Mouse (Mus musculus) layer of hippocampus, postnatal 25 days (tissue): ENCODE data around the gene Vill. TPM values are rescaled to one million over a fixed set of nuclear protein-coding genes. Genes with fewer than 3 reads are reported as not detected.

ENCODE experiments used
- DNase-seq, 2 experiments: peaks; one replicate each; pipeline ENCODE4 v3.0.0; 2022; ENCODE audit warnings: mixed read lengths in 2 of 2, low spot score in 1 of 2; ENCODE audit errors: extremely low spot score in 1 of 2
- total RNA-seq, 2 experiments: library from RNA; stranded (reverse); gene quantifications; 2 replicates each; pipeline ENCODE4 v1.2.3; 2021

The Vill gene
- total RNA-seq, 2 experiments from 2014 or later = 1.0 to 1.1 TPM

DNA sequence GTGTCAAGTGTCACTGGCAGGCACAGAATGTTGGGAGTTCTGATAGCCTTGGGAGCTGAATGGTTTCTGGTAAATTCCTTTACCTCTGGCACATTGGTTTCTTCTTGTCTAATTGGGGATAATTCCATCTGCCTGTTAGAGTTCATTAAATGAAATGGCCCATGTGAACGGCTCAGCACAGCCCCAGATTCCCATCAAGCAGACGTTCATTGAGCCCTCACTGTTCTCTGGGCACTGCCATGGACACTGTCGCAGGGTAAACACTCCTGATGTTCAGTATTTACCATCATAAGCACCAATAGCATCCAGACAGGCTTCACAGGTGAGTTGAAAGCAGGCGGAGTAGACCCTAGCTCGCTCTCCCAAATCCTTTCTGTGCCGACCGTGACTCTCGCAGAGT lies 18.5 kb upstream of the Vill start:
- DNase-seq = no peak

DNA sequence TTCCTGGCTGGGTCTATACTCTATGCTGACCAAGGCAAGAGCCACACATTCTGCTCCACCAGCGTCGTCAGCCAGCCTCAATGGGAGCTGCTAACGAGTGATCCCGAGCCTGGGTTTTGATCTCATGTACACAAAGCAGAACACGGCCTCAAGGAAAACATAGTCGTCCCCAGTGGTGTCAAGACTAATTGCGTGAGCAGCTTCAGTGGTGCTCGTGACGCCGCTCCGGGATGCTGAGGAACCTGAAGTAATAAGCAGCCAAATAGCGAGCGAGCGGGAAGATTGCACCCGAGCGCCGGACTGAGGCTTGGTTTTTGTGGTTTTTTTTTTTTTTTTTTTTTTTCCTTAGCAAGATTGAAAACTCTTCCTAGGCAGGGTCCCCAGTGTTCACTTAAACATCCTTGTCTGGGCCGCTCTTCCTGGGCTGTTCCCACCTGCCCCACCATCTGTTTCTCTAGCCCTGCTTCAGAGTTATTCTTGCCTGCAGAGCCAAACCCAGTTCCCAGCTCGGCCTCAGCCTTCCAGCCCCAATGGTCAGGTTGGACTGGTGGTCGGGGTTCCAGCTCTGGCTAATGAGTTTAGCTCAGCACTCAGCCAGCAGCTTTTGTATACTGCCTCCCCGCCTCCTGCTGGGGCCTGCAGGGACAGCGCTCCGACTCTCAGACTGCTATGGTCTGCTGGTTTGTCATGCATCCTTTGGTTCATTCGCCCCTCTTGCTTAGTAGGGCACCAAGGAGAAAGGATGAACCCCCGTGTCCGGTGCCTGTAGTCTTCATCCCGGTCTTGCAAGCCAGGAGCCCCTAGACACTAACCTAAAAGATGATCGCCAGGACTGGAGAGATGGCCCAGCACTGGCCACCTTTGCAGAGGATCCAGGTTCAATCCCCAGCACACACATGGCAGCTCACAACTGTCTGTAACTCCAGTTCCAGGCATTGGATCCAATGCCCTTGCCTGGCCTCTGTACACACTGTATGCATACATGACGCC lies 17.6 kb upstream of the Vill start:
- DNase-seq = no peak

GRCm38 (mm10) chr9:119035836-119036235 lies 16.7 kb upstream of the Vill start:
- DNase-seq = no peak

- DNase-seq = no peak
Observed at GRCm38 (mm10) chr9:119037076-119037730, 15.4 kb upstream of the Vill start.

GRCm38 (mm10) chr9:119038574-119038973 lies 14.0 kb upstream of the Vill start:
- no peak for DNase-seq

- DNase-seq = no peak
Observed at GRCm38 (mm10) chr9:119040101-119040775, 12.3 kb upstream of the Vill start.

DNA sequence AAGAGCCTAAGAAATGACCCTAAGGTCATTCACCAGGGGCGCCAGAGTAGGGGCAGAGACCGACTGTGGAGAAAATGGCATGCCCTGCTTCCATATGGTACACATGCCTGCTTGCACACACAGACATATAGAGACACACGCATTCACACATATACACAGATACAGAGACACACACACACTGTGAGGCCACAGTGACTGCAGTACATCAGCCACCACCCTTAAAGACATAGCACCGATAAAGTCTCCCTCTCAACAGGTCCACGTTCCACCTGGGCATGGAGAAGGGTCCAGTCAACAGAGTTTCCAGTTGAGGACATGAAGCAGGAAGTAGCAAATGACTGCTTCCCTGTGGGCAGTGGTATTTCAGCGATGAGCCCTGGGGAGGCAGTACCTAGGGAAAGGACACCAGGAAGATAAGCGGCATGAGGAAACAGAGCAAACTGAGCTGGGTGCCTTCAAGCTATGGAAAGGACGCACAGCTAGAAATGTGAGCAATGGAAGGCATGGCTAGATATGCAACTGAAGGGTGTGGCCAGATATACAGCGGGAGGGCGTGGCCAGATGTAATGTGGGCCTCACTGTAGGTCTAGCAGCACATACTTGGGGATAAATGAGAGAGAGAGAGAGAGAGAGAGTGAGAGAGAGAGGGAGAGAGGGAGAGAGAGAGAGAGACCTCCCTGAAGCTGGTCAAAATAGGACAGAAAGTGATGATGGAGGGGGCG lies 4.2 kb upstream of the Vill start:
- DNase-seq = no peak

- DNase-seq = no peak
Observed at GRCm38 (mm10) chr9:119051158-119051557, 1.4 kb upstream of the Vill start.

- DNase-seq = no peak
Observed at GRCm38 (mm10) chr9:119053964-119054576, 1.5 kb downstream of the Vill start.

DNA sequence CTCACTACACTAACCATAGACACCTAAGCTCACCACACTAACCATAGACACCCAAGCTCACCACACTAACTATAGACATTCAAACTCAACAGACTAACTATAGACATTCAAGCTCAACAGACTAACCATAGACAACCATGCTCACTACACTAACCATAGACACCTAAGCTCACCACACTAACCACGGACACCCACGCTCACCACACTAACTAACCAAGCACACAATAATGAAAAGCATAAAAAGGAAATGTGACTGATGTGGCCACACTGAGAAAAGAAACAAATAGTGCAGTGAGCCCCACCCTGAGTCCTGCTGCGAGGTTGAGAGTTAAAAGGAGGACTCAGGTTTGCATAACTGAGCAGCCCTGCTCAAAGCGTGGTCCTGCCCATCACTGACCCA lies 2.8 kb downstream of the Vill start:
- no peak for DNase-seq

GRCm38 (mm10) chr9:119058245-119058644 lies 5.7 kb downstream of the Vill start:
- no peak for DNase-seq

DNA sequence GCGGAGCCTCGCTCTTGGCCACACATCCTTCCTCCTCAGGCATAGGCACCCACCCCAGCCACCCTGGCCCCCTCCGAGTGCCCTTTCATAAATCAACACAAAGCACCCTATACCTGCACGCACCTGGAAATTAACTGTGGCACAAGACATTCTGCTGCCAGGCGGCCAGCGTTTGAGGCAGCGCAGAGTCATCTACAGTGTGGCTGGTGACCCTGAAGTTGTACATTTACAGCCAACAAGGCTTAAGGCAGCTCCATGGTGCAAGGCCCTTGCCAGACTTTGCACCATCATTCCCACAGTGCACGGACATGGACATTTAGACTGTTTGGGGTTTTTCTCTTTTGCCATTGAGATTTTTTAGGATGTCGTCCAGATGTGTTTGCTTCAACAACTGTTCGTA lies 8.1 kb downstream of the Vill start:
- DNase-seq = no peak

GRCm38 (mm10) chr9:119063036-119063644 lies 10.6 kb downstream of the Vill start:
- DNase-seq = no peak

- no peak for DNase-seq
Observed at GRCm38 (mm10) chr9:119064296-119064695, 11.7 kb downstream of the Vill start.

DNA sequence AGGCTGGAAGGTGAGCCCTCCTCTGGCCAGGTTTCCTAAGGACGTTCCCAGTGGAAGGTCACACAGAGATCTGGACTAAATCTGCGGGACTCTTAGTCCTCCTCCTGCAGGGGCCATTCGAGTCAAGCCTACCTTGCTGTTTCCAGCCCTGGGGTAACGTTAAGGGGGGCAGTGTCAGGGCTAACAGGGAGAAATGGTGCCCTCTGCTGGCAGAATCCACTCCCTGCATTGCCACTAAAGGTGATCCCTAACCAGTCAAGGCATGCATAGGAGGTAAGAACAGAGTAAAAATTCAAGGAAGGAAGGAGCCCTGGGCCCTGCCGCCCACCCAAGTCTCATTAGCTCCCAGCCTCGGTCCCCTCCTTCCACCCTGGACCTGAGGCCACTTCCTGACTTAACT lies 15.0 kb downstream of the Vill start:
- DNase-seq = peak; percentile 74 to 92

DNA sequence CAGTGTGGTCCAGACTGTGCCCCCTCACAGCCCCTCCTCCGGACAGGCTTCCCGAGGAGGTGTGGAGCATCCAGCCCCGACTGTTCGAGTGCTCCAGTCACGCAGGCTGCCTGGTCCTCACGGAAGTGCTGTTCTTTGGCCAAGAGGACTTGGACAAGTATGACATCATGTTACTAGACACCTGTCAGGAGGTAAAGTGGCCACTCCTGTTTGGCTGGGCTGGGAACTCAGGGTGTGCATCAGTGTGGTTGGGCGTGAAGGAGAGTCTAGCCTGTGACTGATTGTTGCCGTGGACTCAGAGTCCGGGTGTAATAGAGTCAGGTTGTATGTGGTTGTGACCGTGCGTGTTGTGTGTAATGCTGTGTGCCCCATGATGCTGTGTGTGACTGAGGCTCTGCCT lies 15.7 kb downstream of the Vill start:
- DNase-seq = no peak

DNA sequence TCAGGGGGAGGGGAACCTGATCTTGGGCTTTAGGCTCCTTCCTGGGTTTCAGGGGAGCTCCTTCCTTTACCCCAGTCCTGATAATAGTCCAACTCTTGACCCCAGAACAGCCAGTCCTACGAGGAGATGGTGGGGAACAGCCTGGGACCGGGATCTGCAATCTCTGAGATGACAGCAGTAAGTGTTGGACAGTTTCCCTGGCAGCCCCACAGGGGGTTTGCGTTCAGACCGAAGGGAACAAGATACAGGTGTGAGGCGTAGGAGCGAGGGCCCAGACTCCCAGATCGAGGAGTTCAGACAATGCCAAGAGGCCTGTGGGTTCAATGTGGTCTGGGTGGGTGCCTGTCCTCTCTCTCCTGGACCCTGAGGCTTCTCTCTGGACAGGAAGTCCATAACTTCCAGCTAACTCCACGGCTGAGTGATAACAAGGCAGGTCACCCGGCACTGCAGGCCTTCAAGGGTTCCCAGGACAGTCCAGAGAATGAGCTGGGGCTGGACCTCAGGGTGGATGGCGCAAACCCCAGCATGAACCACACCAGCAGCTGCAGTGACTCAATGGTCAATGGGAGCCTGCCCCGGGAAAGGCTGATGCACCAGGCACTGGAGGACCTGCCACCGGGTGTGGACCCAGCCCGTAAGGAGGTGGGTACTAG lies 17.7 kb downstream of the Vill start:
- no peak for DNase-seq

DNA sequence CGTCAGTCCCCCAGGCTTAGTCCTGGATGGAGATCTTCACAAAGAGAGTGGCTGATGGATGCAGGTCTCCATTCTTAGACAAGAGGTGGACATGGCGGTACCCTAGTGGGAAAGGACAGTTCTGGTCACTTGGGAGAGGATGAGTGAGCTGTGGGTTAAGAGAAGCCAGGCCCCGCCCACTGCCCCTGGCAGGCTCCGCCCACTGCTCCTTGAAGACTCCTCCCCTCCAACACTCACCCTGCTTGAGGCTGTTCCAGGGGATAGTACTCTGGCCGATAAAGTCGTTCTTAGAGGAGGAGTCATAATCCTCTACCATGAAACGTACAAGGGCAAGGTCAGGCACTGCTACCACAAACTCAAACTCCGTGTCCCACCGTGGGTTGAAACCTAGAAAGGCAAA lies 19.2 kb downstream of the Vill start:
- DNase-seq = no peak
